Mouse (Mus musculus) G1E-ER4 (cell line): Measurements from ENCODE around the gene Smap2. TPM values are rescaled to one million over a fixed set of nuclear protein-coding genes. Genes with fewer than 3 reads are reported as not detected.

Experiments used
- GATA1 ChIP-seq: IDR thresholded peaks from one replicate; pipeline ENCODE4 v1.8.0; 2012; ENCODE audit warnings: low read length, inconsistent platforms
- polyA plus RNA-seq: library from polyadenylated mRNA; stranded (reverse); fragments of >175 nt; gene quantifications from 2 replicates; pipeline ENCODE4 v1.2.3, GENCODE M21; 2012

Smap2 gene
- polyA plus RNA-seq, 1 experiment, result 36.8 TPM

DNA sequence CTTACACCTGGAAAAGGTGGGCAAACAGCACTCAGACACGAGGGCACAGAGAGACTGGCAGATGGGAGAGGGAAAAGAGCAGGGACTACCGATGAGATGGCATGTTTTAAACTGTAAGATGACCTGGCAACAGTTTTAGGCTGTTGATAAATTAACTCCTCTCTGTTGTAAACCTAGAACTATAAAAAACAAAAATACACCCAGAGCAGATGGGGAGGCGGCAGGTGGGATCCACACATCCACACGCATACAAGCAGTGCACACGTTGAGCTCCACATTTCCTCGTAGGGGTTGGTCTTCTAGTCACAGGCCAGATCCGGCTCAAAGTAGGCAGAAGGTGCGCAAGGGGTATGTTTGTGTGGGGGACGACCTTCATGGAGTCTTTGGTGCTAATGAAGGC, 48.6 kb downstream of the Smap2 start:
- TF ChIP-seq GATA1, result no peak

GRCm38 (mm10) chr4:120955586-120955985, 61.5 kb downstream of the Smap2 start:
- no peak for TF ChIP-seq GATA1

DNA sequence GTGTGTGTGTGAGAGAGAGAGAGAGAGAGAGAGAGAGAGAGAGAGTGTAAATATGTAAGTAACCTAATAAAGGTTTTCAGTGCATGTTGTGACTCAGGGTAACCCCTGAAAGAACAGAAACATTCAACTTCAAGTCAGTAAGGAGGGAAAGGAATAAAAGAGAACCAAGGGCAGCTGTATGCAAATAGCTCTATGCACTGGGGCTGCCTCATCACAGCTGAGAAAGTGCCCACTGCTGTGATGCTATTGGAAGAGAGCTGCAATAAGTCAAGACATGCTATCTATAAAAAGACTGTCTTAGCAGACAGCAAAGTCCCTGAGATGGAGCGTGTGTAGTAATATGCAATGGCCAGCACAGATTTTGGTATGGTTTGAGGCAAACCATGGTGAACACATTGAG, 63.4 kb downstream of the Smap2 start:
- TF ChIP-seq GATA1, result no peak

- TF ChIP-seq GATA1, result no peak
Observed at GRCm38 (mm10) chr4:120953038-120953437, 64.0 kb downstream of the Smap2 start.

- TF ChIP-seq GATA1, result no peak
Observed at GRCm38 (mm10) chr4:120952163-120952562, 64.9 kb downstream of the Smap2 start.

- TF ChIP-seq GATA1, result no peak
Observed at GRCm38 (mm10) chr4:120951428-120951973, 65.5 kb downstream of the Smap2 start, which contains the start of gene Zfp69. Zfp69 (minus strand) TSS chr4:120951699.

- no peak for TF ChIP-seq GATA1
Observed at GRCm38 (mm10) chr4:120950763-120951427, 66.2 kb downstream of the Smap2 start.

- TF ChIP-seq GATA1, result no peak
Observed at GRCm38 (mm10) chr4:120948938-120949337, 68.1 kb downstream of the Smap2 start.

GRCm38 (mm10) chr4:120935006-120935405, 82.0 kb downstream of the Smap2 start:
- TF ChIP-seq GATA1, result no peak

DNA sequence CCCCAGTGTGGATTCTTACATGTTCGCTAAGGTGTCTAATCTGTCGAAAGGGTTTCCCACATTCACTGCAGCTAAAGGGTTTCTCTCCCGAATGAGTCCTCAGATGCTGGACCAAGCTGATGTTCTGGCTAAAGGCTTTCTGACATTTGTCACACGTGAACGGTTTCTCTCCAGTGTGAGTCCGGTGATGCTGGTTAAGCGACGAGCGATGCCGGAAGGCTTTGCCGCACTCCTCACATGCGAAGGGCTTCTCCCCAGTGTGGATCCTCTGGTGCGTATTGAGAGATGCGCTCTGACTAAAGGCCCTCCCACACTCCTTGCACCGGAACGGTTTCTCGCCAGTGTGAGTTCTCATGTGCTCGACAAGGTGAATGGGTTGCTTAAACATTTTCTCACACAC, 86.3 kb downstream of the Smap2 start:
- no peak for TF ChIP-seq GATA1

- TF ChIP-seq GATA1, result no peak
Observed at GRCm38 (mm10) chr4:120928686-120929085, 88.4 kb downstream of the Smap2 start.

DNA sequence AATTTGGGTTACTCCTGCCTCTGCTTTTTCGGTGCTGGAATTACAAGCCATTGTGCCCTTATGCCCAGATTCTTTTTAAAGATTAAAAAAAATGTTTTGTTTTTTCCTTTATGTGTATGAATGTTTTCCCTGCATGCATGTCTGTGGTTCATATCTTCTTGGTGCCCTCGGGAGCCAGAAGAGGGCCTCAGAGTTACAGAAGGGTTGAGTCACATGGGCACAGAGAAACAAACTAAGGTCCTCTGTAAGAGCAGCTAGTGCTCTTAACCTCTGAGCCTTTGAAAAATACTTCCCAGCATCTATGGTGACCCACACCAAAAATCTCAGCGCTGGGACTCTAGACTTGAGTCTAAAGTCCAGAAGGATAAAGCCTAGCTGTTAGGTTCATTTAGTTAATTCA, 91.7 kb downstream of the Smap2 start:
- TF ChIP-seq GATA1, result no peak

DNA sequence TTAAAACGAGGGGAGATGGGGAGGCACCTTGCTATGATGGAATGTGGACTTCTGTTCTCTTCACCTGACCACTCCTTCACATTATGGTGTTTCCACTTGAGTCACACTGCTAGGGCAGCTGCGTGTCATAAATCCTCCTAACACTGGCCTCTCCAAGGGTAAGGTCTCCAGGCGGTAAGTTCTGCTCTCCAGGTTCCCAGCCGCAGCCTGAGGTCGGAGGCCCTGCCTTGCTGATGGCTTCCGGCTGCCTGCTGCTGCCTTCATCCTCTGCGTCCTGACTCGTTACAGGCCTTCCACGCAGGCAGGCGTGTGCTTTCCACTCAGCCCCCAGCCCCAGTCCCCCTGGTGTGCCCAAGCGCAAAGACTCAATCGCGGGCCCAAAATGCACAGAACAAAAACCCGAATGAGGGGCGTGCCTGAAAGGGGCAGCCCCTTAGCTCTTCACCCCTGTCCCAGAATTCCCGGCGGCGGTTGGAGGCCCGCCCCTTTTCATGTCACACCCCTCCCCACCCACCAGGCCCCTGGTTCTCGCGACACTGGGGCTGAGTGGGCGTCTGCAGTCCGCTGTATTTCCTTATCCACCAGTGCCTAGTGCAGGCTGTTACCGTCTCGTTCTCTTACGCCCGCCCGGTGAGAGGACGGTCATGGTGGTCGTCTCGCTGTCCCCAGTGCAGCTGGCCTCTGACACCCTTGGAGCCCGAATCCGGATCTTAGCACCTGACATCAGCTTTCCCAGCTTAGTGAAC, 92.3 kb downstream of the Smap2 start, which contains the start of gene Exo5:
Gene Exo5 (minus strand): TSS at position 464 of the 746 bp plus-strand sequence.
- TF ChIP-seq GATA1, result no peak

DNA sequence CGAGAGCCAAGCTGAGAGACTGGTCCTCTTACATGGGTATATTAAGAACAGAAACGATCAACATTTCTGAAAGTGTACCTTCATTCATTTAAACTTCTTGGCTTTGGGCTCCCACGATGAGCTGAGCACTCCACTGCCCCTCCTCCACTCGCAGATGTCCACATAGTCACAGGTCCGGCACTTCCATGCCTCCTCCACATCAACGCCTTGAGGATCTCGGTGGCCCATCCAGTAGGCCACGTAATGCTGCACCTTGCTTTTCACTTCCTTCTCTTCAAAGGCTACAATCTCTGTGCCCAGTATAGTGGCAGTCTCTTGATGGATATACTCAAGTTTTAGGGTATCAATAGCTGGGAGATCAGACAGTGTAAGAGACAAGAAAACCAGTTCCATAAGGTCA, 95.6 kb downstream of the Smap2 start:
- no peak for TF ChIP-seq GATA1

Other genes starting within 250 kb of the Smap2 start
- 59.4 and 89.2 TPM in 2 replicates for gene Nfyc, start 185.7 kb downstream of the Smap2 start, polyA plus RNA-seq
- not detected in 2 replicates for gene Rims3, start 162.4 kb downstream of the Smap2 start, polyA plus RNA-seq
- 5.3 and 6.2 TPM in 2 replicates for gene Exo5, start 92.2 kb downstream of the Smap2 start, polyA plus RNA-seq
- 2.1 and 2.4 TPM in 2 replicates for gene Zfp69, start 65.5 kb downstream of the Smap2 start, polyA plus RNA-seq
- not detected in 2 replicates for gene Col9a2, start 22.1 kb upstream of the Smap2 start, polyA plus RNA-seq
- gene Zmpste24, start 81.0 kb upstream of the Smap2 start, polyA plus RNA-seq, result 4.3 and 5.2 TPM in 2 replicates
- not detected in 2 replicates for gene Tmco2, start 92.0 kb upstream of the Smap2 start, polyA plus RNA-seq
- gene Rlf, start 197.8 kb upstream of the Smap2 start, polyA plus RNA-seq, result 3.7 and 4.2 TPM in 2 replicates